Mouse (Mus musculus) heart, adult 18-20 months (tissue): Measurements from ENCODE around the gene Phf11d. TPM values are rescaled to one million over a fixed set of nuclear protein-coding genes. Genes with fewer than 3 reads are reported as not detected.
"Not testable (repeated sequence)": the region's sequence is repeated elsewhere in the genome, so short reads cannot be mapped to it uniquely, and the experiment has no call there.

Source experiments
- DNase-seq, 2 experiments: peaks; one replicate each; pipeline ENCODE4 v3.0.0; 2021 to 2022; ENCODE audit warnings: mixed read lengths in 1 of 2
- long read RNA-seq, 2 experiments: library from polyadenylated mRNA; stranded (forward); transcript quantifications; one replicate each; pipeline ENCODE4 v2.0.0; 2021
- total RNA-seq, 2 experiments: library from RNA; stranded (reverse); gene quantifications; 2 replicates each; pipeline ENCODE4 v1.2.3; 2021

Phf11d gene
- total RNA-seq: 1 to 10 TPM; 5.0 to 5.6 TPM
- long read RNA-seq, experiment 1, partial matches to known transcripts: 0 of 4 reads
- long read RNA-seq, experiment 1, other reads (novel, unspliced or antisense): 3 of 4 reads
- long read RNA-seq, experiment 2, partial matches to known transcripts: 0 of 1 reads
- long read RNA-seq, experiment 2, other reads (novel, unspliced or antisense): 0 of 1 reads

DNA sequence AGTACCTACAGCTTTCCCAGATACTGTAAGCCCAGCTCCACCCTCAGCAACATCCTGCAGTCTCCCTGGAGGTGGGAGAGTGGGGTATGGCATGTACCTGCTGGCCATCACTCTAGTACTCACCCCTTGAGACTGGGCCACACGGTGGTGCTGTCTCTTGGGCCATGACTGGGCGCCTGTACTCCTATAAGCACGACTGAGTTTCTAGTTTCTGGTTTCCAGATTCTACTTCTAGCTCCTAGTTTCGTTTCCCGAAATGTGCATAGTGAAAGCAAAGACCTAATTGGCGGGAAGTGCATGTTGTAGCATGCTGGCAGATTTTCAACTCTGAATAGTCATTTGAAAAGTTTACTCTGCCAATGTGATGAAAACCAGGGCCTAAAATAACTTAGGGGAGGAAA, at the start of gene Phf11d:
Gene Phf11d (minus strand): TSS at position 227 of the 401 bp plus-strand sequence.
- DNase-seq: peak; percentile 82 to 88

- not testable (repeated sequence) for DNase-seq
Observed at GRCm38 (mm10) chr14:59414979-59415378, 49.7 kb upstream of the Phf11d start.

DNA sequence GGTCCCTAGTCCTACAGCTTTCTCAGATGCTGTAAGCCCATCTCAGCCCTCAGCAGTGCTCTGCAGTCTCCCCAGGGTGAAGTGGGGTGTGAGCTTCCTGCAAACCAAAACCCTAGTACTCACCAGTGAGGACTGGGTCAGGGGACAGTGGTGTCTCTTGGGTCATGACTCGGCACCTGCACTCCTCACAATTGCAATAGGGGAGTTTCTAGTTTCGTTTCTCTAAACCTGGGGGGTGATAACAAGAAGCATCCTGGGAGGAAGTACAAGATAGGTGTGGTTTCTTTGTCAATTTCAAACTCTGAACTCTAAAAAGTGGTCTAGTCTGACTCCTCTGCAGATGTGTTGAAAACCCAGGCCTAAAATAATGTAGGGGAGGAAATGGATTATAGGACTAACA, 31.7 kb upstream of the Phf11d start:
- DNase-seq: peak in 1 of 2 experiments; percentile 18

DNA sequence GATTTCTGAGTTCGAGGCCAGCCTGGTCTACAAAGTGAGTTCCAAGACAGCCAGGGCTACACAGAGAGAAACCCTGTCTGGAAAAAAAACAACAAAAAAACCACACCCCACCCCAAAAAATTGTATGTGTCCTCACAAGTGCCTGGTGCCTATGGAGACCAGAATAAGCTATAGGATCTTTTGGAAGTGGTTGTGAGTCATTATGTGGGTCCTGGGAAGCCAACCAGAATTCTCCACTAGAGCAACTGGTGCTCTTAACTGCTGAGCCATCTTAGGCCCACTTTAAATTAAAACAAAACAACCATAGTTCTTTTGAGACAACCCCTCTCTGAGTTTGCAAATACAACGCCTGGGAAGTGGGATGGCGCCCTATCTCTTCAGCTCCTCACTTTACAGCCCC, 30.0 kb upstream of the Phf11d start, which contains the start of gene Phf11c:
Gene Phf11c (minus strand): TSS at position 101 of the 400 bp plus-strand sequence.
- no peak for DNase-seq

- DNase-seq: peak; percentile 24 to 25
Observed at GRCm38 (mm10) chr14:59390181-59390580, 24.9 kb upstream of the Phf11d start.

- no peak for DNase-seq
Observed at GRCm38 (mm10) chr14:59389532-59389931, 24.3 kb upstream of the Phf11d start.

DNA sequence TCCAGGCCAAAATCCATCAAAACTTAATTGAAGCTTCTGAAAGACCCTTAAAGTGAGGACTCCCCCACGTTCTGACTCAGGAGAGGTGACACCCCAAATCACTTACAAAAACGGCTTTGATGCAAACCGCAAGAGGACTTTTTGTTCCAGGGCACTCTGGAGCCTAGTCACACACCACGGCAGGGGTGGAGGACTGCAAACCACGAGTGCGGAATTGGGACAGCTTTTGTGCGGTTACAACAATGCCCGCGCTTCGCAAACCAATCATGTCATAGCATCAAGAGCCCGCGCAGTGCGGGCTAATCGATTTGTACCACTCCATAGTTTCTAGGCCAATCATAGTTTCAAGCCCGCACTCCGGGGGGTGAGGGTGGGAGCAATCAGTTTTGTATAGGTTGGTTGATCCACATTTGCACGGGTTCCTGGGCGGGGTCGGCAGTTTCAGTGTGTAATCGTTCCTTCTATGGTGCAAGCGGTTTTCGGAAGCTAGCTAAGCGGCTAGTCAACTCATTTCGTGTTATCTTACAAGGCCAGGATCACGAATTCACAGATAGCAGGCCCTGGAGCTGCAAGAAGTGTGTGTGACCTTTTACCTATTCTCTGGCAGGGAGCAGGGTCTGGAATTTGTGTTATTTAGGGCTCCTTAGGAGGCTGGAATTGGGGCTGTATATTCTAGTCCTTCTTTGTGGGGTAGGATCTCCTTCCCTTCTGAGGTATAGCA, 5.2 kb upstream of the Phf11d start:
- DNase-seq: no peak

GRCm38 (mm10) chr14:59366386-59367105, 1.3 kb upstream of the Phf11d start:
- no peak for DNase-seq

- peak; percentile 18 to 44 for DNase-seq
Observed at GRCm38 (mm10) chr14:59341189-59341588, 24.1 kb downstream of the Phf11d start, which contains the start of gene Phf11b. Phf11b (minus strand) TSS chr14:59341351.

GRCm38 (mm10) chr14:59339541-59339940, 25.7 kb downstream of the Phf11d start:
- no peak for DNase-seq

DNA sequence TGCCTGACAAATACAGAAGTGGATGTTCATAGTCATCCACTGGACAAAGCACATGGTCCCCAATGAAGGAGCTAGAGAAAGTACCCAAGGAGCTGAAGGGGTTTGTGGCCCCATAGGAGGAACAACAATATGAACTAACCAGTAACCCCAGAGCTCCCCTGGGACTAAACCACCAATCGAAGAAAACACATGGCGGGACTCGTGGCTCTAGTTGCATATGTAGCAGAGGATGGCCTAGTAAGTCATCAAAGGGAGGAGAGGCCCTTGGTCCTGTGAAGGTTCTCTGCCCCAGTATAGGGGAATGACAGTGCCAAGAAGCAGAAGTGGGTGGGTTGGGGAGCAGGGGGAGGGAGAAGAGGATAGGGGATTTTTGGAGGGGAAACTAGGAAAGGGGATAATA, 29.2 kb downstream of the Phf11d start:
- not testable (repeated sequence) for DNase-seq

DNA sequence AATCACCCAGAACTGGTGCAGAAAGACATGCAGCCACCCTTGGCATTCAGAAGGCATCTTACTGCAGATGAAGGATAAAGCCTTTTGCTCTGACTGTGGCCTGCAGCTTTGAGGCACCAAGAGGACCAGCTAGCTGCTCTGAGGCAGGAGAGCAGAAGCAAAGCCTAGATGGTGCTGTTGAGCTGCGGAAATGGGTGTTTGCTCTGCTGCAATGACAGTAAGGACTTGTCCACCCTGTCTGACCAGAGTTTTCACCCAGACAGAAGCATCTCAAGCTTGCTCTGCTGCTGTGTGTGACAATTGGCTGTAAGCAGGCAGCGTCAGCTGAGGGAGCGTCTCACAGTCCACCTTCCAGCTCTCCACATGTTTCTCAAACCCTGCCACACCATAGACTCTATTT, 34.8 kb downstream of the Phf11d start:
- DNase-seq: peak; percentile 5 to 21

DNA sequence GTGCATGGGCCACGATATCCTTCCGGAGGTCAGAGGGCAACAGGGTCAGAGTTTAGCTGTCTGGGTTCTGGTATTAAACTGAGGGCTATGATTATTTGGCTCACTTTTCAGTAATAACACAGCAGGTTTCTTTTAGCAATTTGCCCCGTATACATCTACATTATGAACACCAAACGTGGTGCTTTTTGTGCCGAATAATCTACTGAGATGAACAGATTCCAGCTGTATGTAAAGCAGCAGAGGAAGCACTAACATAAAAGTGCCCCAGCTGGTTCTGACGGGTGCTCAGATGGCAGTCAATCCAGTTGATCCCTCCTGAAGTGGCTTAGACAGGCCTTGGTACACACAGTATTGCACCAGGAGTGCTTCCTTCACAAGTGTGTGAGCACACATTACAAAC, 45.3 kb downstream of the Phf11d start:
- not testable (repeated sequence) for DNase-seq

DNA sequence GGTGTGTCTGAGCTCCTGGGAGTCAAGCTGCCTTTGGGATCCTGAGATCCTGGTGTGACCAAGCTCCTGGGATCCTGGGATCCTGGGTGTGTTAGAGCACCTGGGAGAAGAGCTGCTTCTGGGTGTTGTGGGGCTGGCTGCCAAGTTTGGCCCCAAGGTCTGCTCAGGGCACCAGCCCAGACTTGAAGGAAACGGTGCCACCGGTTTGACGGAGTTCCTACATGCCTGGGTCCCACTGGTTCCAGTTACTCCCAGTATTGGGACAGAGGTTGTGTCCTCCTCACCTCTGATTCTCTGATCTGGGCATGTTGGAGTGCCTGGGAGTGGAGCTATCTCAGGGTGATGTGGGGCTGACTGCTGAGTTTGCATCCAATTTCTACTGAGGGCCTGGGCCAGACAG, 46.2 kb downstream of the Phf11d start:
- not testable (repeated sequence) for DNase-seq

Other genes with a start within 250 kb of the Phf11d start
- not detected for gene 1700129C05Rik, start 222.6 kb downstream of the Phf11d start, total RNA-seq
- not detected for gene Gm5142, start 186.7 kb downstream of the Phf11d start, total RNA-seq
- 10 to 100 TPM; 13.7 to 14.2 TPM for gene Rcbtb1, start 164.3 kb downstream of the Phf11d start, total RNA-seq
- not detected for gene Gm6904, start 105.3 kb downstream of the Phf11d start, total RNA-seq
- under 1 TPM; 0.35 to 0.46 TPM for gene Phf11a, start 67.9 kb downstream of the Phf11d start, total RNA-seq
- under 1 TPM; 0.77 to 0.98 TPM for gene Phf11b, start 24.1 kb downstream of the Phf11d start, total RNA-seq
- gene Phf11c, start 29.9 kb upstream of the Phf11d start, total RNA-seq: 1 to 10 TPM in 1 of 2 experiments, under 1 TPM in 1; 0.65 to 1.2 TPM
- 10 to 100 TPM in 1 of 2 experiments, 1 to 10 TPM in 1; 5.4 to 10.1 TPM for gene Setdb2, start 75.4 kb upstream of the Phf11d start, total RNA-seq
- gene Cab39l, start 75.5 kb upstream of the Phf11d start, total RNA-seq: 10 to 100 TPM; 22.0 TPM
- 10 to 100 TPM; 51.5 to 56.0 TPM for gene Cdadc1, start 232.5 kb upstream of the Phf11d start, total RNA-seq